Mouse (Mus musculus): ENCODE measurements around the gene Gbp2b. TPM values are rescaled to one million over a fixed set of nuclear protein-coding genes. Genes with fewer than 3 reads are reported as not detected.
A peak's percentile ranks its signal among the peaks of the same experiment; 100 is the strongest.

Gene Gbp2b
- 0.05 TPM in 2 replicates for polyA plus RNA-seq (2015; fragmentation: Nextera tagmentation; extraction: Ambion mirVana)

GRCm38 (mm10) chr3:142594547-142594946 is at the start of gene Gbp2b:
TSS of gene Gbp2b (plus strand) at chr3:142594847.
- ATAC-seq (no peak), DNase-seq (ENCODE audit: low spot score) (no peak)
- TF ChIP-seq EP300 (IDR thresholded peaks at IDR 0.05) (no peak), CTCF (IDR thresholded peaks at IDR 0.05) (no peak)
- Histone ChIP-seq H3K9me3 (ENCODE audit: low read length) (no peaks in the 10 kb centered on the region), H3K9ac (replicated peaks; ENCODE audit: low read depth) (no peak within 1 kb of the TSS), H3K4me2 (replicated peaks; ENCODE audit: low read depth, low read length) (no peak within 1 kb of the TSS), H3K27ac (ENCODE audit: low read length) (no peak within 1 kb of the TSS), H3K27me3 (replicated peaks; ENCODE audit: insufficient read depth, low read length) (no peaks in the 10 kb centered on the region), H3K4me3 (ENCODE audit: low read depth, low read length) (no peak within 1 kb of the TSS), H3K4me1 (ENCODE audit: insufficient read depth, low read depth, low read length) (no peaks in the 10 kb centered on the region), H3K36me3 (ENCODE audit: insufficient read depth, low read length) (no peaks in the 10 kb centered on the region)
- WGBS = 61% methylated on average over 1 of the region's 1 CpGs

GRCm38 (mm10) chr3:142546690-142547089 is 48.0 kb upstream of the Gbp2b start:
- H3K4me1 ChIP-seq (ENCODE audit: insufficient read depth, low read depth, low read length) = no peaks in the 10 kb centered on the region
- no peak for DNase-seq (ENCODE audit: low spot score)
- H3K36me3 ChIP-seq (ENCODE audit: insufficient read depth, low read length) = no peaks in the 10 kb centered on the region
- no peaks in the 10 kb centered on the region for H3K9me3 ChIP-seq (ENCODE audit: low read length)
- no peak overlapping the region for H3K4me2 ChIP-seq (replicated peaks; ENCODE audit: low read depth, low read length)
- TF ChIP-seq CTCF (IDR thresholded peaks at IDR 0.05) = no peak
- no peak for TF ChIP-seq EP300 (IDR thresholded peaks at IDR 0.05)
- no peak overlapping the region for H3K9ac ChIP-seq (replicated peaks; ENCODE audit: low read depth)
- no peaks in the 10 kb centered on the region for H3K27me3 ChIP-seq (replicated peaks; ENCODE audit: insufficient read depth, low read length)
- no peak overlapping the region for H3K4me3 ChIP-seq (ENCODE audit: low read depth, low read length)
- ATAC-seq = no peak
- H3K27ac ChIP-seq (ENCODE audit: low read length) = no peak overlapping the region
- 74% methylated on average over 3 of the region's 3 CpGs for WGBS

DNA sequence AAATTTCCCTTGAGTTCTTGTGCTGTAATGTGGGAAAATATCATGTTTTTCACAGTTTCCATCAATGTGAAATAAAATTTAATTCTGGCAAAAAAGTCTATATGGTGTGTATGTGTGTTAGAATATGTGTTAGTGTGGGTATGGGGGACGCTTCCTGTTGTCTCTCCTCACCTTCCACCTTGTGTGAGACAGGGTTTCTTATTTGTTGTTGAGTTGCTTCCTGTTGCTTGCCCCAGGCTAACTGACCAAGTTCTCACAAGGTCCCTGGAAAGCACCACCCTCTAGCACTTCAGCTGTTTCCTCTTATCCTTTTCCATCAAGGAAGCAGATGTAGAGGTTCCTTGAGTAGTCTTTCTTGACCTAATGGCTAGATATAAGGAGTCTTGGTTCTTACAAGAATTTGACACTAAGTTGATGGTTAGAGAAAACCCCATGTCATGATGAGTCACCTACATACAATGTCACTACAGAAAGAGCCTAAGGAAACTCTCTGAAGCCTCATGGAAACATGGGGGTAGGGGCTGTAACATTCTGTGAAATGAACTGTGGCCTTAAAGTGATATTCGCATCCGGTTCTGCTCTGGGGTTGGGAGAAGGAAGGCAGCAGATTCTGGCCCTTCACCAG is 44.5 kb upstream of the Gbp2b start:
- Histone ChIP-seq H3K4me1 (ENCODE audit: insufficient read depth, low read depth, low read length) (no peaks in the 10 kb centered on the region), H3K9me3 (ENCODE audit: low read length) (no peaks in the 10 kb centered on the region), H3K27me3 (replicated peaks; ENCODE audit: insufficient read depth, low read length) (no peaks in the 10 kb centered on the region), H3K27ac (ENCODE audit: low read length) (no peak overlapping the region), H3K4me2 (replicated peaks; ENCODE audit: low read depth, low read length) (no peak overlapping the region), H3K9ac (replicated peaks; ENCODE audit: low read depth) (no peak overlapping the region), H3K36me3 (ENCODE audit: insufficient read depth, low read length) (no peaks in the 10 kb centered on the region), H3K4me3 (ENCODE audit: low read depth, low read length) (no peak overlapping the region)
- ATAC-seq (no peak), DNase-seq (ENCODE audit: low spot score) (no peak)
- WGBS = 89% methylated on average over 3 of the region's 3 CpGs
- TF ChIP-seq EP300 (IDR thresholded peaks at IDR 0.05) = no peak
- no peak for TF ChIP-seq CTCF (IDR thresholded peaks at IDR 0.05)

- 76% methylated on average over 1 of the region's 1 CpGs for WGBS
- TF ChIP-seq CTCF (IDR thresholded peaks at IDR 0.05) (no peak), EP300 (IDR thresholded peaks at IDR 0.05) (no peak)
- ATAC-seq (no peak), DNase-seq (ENCODE audit: low spot score) (no peak)
- Histone ChIP-seq H3K27me3 (replicated peaks; ENCODE audit: insufficient read depth, low read length) (no peaks in the 10 kb centered on the region), H3K4me2 (replicated peaks; ENCODE audit: low read depth, low read length) (no peak overlapping the region), H3K9ac (replicated peaks; ENCODE audit: low read depth) (no peak overlapping the region), H3K36me3 (ENCODE audit: insufficient read depth, low read length) (no peaks in the 10 kb centered on the region), H3K4me1 (ENCODE audit: insufficient read depth, low read depth, low read length) (no peaks in the 10 kb centered on the region), H3K9me3 (ENCODE audit: low read length) (no peaks in the 10 kb centered on the region), H3K4me3 (ENCODE audit: low read depth, low read length) (no peak overlapping the region), H3K27ac (ENCODE audit: low read length) (no peak overlapping the region)
Measured at GRCm38 (mm10) chr3:142554601-142555000, 40.0 kb upstream of the Gbp2b start.

DNA sequence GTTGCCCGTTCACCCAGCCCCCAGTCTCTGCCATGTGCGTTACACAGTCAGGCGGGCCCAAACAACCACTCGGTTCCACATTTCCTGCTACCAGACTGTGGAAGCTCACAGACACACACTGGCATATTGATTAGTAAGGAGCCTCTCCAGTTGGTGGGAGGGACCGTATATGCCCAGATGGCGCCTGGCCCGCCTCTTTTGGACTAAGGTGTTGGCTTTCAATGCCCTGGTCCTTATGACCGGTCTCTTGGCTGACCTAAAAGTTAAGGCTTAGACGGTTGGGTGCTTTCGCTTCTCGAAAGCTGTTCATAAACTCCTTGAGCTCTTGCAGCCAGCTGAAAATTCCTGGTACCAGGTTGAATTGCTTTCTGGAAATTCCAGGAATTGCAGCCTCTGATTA is 39.0 kb upstream of the Gbp2b start:
- TF ChIP-seq EP300 (IDR thresholded peaks at IDR 0.05) (no peak), CTCF (IDR thresholded peaks at IDR 0.05) (no peak)
- Histone ChIP-seq H3K9me3 (ENCODE audit: low read length) (no peaks in the 10 kb centered on the region), H3K36me3 (ENCODE audit: insufficient read depth, low read length) (no peaks in the 10 kb centered on the region), H3K4me2 (replicated peaks; ENCODE audit: low read depth, low read length) (no peak overlapping the region), H3K4me1 (ENCODE audit: insufficient read depth, low read depth, low read length) (no peaks in the 10 kb centered on the region), H3K27ac (ENCODE audit: low read length) (no peak overlapping the region), H3K27me3 (replicated peaks; ENCODE audit: insufficient read depth, low read length) (no peaks in the 10 kb centered on the region), H3K4me3 (ENCODE audit: low read depth, low read length) (no peak overlapping the region), H3K9ac (replicated peaks; ENCODE audit: low read depth) (no peak overlapping the region)
- peak; percentile 10 for DNase-seq (ENCODE audit: low spot score)
- no peak; the same call in 1 of the 2 replicates for ATAC-seq
- 66% methylated on average over 11 of the region's 11 CpGs for WGBS

GRCm38 (mm10) chr3:142559632-142560228 is 34.9 kb upstream of the Gbp2b start, which contains the start of gene Gbp3:
TSS of gene Gbp3 (plus strand) at chr3:142560026.
- no peak for TF ChIP-seq EP300 (IDR thresholded peaks at IDR 0.05)
- no peak for TF ChIP-seq CTCF (IDR thresholded peaks at IDR 0.05)
- no peaks in the 10 kb centered on the region for H3K9me3 ChIP-seq (ENCODE audit: low read length)
- peak within 1 kb of the TSS; percentile 41 for H3K4me3 ChIP-seq (ENCODE audit: low read depth, low read length)
- WGBS = 18% methylated on average over 3 of the region's 3 CpGs
- H3K27me3 ChIP-seq (replicated peaks; ENCODE audit: insufficient read depth, low read length) = no peaks in the 10 kb centered on the region
- DNase-seq (ENCODE audit: low spot score) (peak; percentile 64), ATAC-seq (peak; percentile 50)
- no peaks in the 10 kb centered on the region for H3K4me1 ChIP-seq (ENCODE audit: insufficient read depth, low read depth, low read length)
- no peak within 1 kb of the TSS for H3K9ac ChIP-seq (replicated peaks; ENCODE audit: low read depth)
- H3K27ac ChIP-seq (ENCODE audit: low read length) = peak within 1 kb of the TSS; percentile 67
- H3K4me2 ChIP-seq (replicated peaks; ENCODE audit: low read depth, low read length) = peak within 1 kb of the TSS; percentile 56
- H3K36me3 ChIP-seq (ENCODE audit: insufficient read depth, low read length) = no peaks in the 10 kb centered on the region

Data from lung, postnatal 0 days (tissue).